Mouse (Mus musculus) CH12.LX (cell line): ENCODE results near the gene Gsdme. TPM values are rescaled to one million over a fixed set of nuclear protein-coding genes. Genes with fewer than 3 reads are reported as not detected.

Experiments
- DNase-seq: peaks from one replicate; pipeline ENCODE4 v3.0.0-alpha.2; 2013; ENCODE audit errors: extremely low read depth
- H3K27ac ChIP-seq: 2 replicates; pipeline ENCODE4 v1.5.1; 2012; ENCODE audit warnings: low read depth, mild to moderate bottlenecking, control low read depth, moderate library complexity; ENCODE audit not compliant: insufficient read depth
- H3K27me3 ChIP-seq: replicated peaks from 2 replicates; pipeline ENCODE3; 2012; ENCODE audit warnings: inconsistent platforms
- H3K36me3 ChIP-seq, 2 experiments: replicated peaks in 1 of 2; 2 replicates each; pipeline versions ENCODE3 to v1.6.1; 2012; ENCODE audit warnings: inconsistent platforms in 1 of 2, low read length in 1 of 2, mild to moderate bottlenecking in 1 of 2, mixed read lengths in 1 of 2, moderate library complexity in 1 of 2; ENCODE audit not compliant: control insufficient read depth in 1 of 2, insufficient read depth in 1 of 2
- H3K4me1 ChIP-seq, 2 experiments: 2 replicates each; pipeline ENCODE4 v1.6.1; 2012; ENCODE audit warnings: inconsistent platforms in 1 of 2, moderate library complexity in 1 of 2; ENCODE audit not compliant: insufficient read depth in 2 of 2, control insufficient read depth in 1 of 2
- H3K4me2 ChIP-seq: 2 replicates; pipeline ENCODE4 v1.6.1; 2012; ENCODE audit warnings: low read depth, mild to moderate bottlenecking, control low read depth; ENCODE audit not compliant: poor library complexity, insufficient read depth, severe bottlenecking
- H3K4me3 ChIP-seq, 3 experiments: fragments of 150-350 bp in 1 of 3; sonication (generic) in 1 of 3; replicated peaks in 1 of 3; 2 replicates each; pipeline versions ENCODE3 to v1.5.1; 2011 to 2012; ENCODE audit warnings: low read depth in 2 of 3, low read length in 2 of 3, mild to moderate bottlenecking in 2 of 3, moderate library complexity in 2 of 3, control low read depth in 1 of 3, improper control_type of control experiment in 1 of 3, inconsistent platforms in 1 of 3, mixed read lengths in 1 of 3; ENCODE audit not compliant: poor library complexity in 1 of 3
- H3K79me2 ChIP-seq: replicated peaks from 2 replicates; pipeline ENCODE4 v1.6.1; 2012; ENCODE audit warnings: mild to moderate bottlenecking, moderate library complexity; ENCODE audit not compliant: control insufficient read depth, poor library complexity, insufficient read depth, severe bottlenecking; ENCODE audit errors: extremely low read depth
- H3K9ac ChIP-seq: 2 replicates; pipeline ENCODE4 v1.6.1; 2012; ENCODE audit warnings: low read depth, mild to moderate bottlenecking, control low read depth, moderate library complexity; ENCODE audit not compliant: insufficient read depth
- H3K9me3 ChIP-seq: replicated peaks from 2 replicates; pipeline ENCODE3; 2012; ENCODE audit warnings: low read length, inconsistent platforms, mixed read lengths
- BHLHE40 ChIP-seq: IDR thresholded peaks from 2 replicates; pipeline ENCODE4 v1.6.1; 2011; ENCODE audit warnings: mild to moderate bottlenecking, low read depth, low read length, improper control_type of control experiment
- CHD1 ChIP-seq: IDR thresholded peaks from 2 replicates; pipeline ENCODE4 v1.6.1; 2012; ENCODE audit warnings: low read depth, low read length, improper control_type of control experiment, inconsistent platforms
- CHD2 ChIP-seq: IDR thresholded peaks from 2 replicates; pipeline ENCODE4 v1.6.1; 2011; ENCODE audit warnings: low read length, improper control_type of control experiment
- CTCF ChIP-seq, 2 experiments: IDR thresholded peaks in 1 of 2; conservative IDR thresholded peaks in 1 of 2; 2 replicates each; pipeline ENCODE4 v1.5.1; 2011 to 2012; ENCODE audit warnings: low read depth in 2 of 2, low read length in 2 of 2, improper control_type of control experiment in 1 of 2, inconsistent platforms in 1 of 2, mild to moderate bottlenecking in 1 of 2, moderate library complexity in 1 of 2
- E2F4 ChIP-seq: IDR thresholded peaks from 2 replicates; pipeline ENCODE4 v1.6.1; 2011; ENCODE audit warnings: low read depth, low read length, improper control_type of control experiment; ENCODE audit not compliant: insufficient replicate concordance
- ELF1 ChIP-seq: IDR thresholded peaks from 2 replicates; pipeline ENCODE4 v1.6.1; 2014; ENCODE audit warnings: low read depth, mild to moderate bottlenecking, inconsistent platforms, low read length, improper control_type of control experiment
- EP300 ChIP-seq: IDR thresholded peaks from 2 replicates; pipeline ENCODE4 v1.6.1; 2011; ENCODE audit warnings: low read length, improper control_type of control experiment
- ETS1 ChIP-seq: conservative IDR thresholded peaks from 2 replicates; pipeline ENCODE4 v1.6.1; 2012; ENCODE audit warnings: low read depth, mild to moderate bottlenecking, inconsistent platforms, low read length, improper control_type of control experiment, moderate library complexity
- GABPA ChIP-seq: IDR thresholded peaks from 2 replicates; pipeline ENCODE4 v1.6.1; 2012; ENCODE audit warnings: low read depth, low read length, improper control_type of control experiment, inconsistent platforms; ENCODE audit not compliant: insufficient replicate concordance
- HCFC1 ChIP-seq: IDR thresholded peaks from 2 replicates; pipeline ENCODE4 v1.6.1; 2012; ENCODE audit warnings: low read depth, mild to moderate bottlenecking, inconsistent platforms, low read length, improper control_type of control experiment
- IRF4 ChIP-seq: IDR thresholded peaks from 2 replicates; pipeline ENCODE4 v1.6.1; 2014; ENCODE audit warnings: low read depth, mild to moderate bottlenecking, inconsistent platforms, low read length, improper control_type of control experiment
- JUN ChIP-seq: IDR thresholded peaks from 2 replicates; pipeline ENCODE4 v1.6.1; 2011; ENCODE audit warnings: low read depth, mild to moderate bottlenecking, low read length, improper control_type of control experiment, moderate library complexity; ENCODE audit not compliant: insufficient read depth
- JUND ChIP-seq: conservative IDR thresholded peaks from 2 replicates; pipeline ENCODE4 v1.6.1; 2011; ENCODE audit warnings: low read depth, low read length, improper control_type of control experiment
- KAT2A ChIP-seq: IDR thresholded peaks from 2 replicates; pipeline ENCODE4 v1.6.1; 2012; ENCODE audit warnings: low read length, improper control_type of control experiment, inconsistent platforms; ENCODE audit not compliant: insufficient replicate concordance
- MAFK ChIP-seq: IDR thresholded peaks from 2 replicates; pipeline ENCODE4 v1.6.1; 2011; ENCODE audit warnings: low read length, improper control_type of control experiment; ENCODE audit not compliant: insufficient replicate concordance
- MAX ChIP-seq: IDR thresholded peaks from 2 replicates; pipeline ENCODE4 v1.6.1; 2011; ENCODE audit warnings: low read length, improper control_type of control experiment
- MAZ ChIP-seq: IDR thresholded peaks from 2 replicates; pipeline ENCODE4 v1.6.1; 2012; ENCODE audit warnings: low read depth, mild to moderate bottlenecking, inconsistent platforms, low read length, improper control_type of control experiment, moderate library complexity
- MEF2A ChIP-seq: IDR thresholded peaks from 2 replicates; pipeline ENCODE4 v1.6.1; 2014; ENCODE audit warnings: low read depth, mild to moderate bottlenecking, inconsistent platforms, low read length, improper control_type of control experiment, borderline replicate concordance
- MXI1 ChIP-seq: IDR thresholded peaks from 2 replicates; pipeline ENCODE4 v1.6.1; 2011; ENCODE audit warnings: mild to moderate bottlenecking, low read depth, low read length, improper control_type of control experiment
- MYC ChIP-seq: IDR thresholded peaks from 2 replicates; pipeline ENCODE4 v1.6.1; 2011; ENCODE audit warnings: low read depth, mild to moderate bottlenecking, improper control_type of control experiment, low read length
- NELFE ChIP-seq: IDR thresholded peaks from 2 replicates; pipeline ENCODE4 v1.6.1; 2011; ENCODE audit warnings: low read depth, low read length, improper control_type of control experiment
- NRF1 ChIP-seq: IDR thresholded peaks from 2 replicates; pipeline ENCODE4 v1.6.1; 2014; ENCODE audit warnings: low read depth, mild to moderate bottlenecking, inconsistent platforms, low read length, improper control_type of control experiment, moderate library complexity
- PAX5 ChIP-seq: IDR thresholded peaks from 2 replicates; pipeline ENCODE4 v1.6.1; 2012; ENCODE audit warnings: low read length, inconsistent platforms, mixed read lengths
- POLR2A ChIP-seq: IDR thresholded peaks from 2 replicates; pipeline ENCODE4 v1.6.1; 2011; ENCODE audit warnings: low read depth, mild to moderate bottlenecking, improper control_type of control experiment, low read length
- POLR2AphosphoS2 ChIP-seq: IDR thresholded peaks from 2 replicates; pipeline ENCODE4 v1.6.1; 2011; ENCODE audit warnings: low read depth, low read length, improper control_type of control experiment
- RAD21 ChIP-seq: IDR thresholded peaks from 2 replicates; pipeline ENCODE4 v1.6.1; 2011; ENCODE audit warnings: low read depth, mild to moderate bottlenecking, low read length, improper control_type of control experiment, moderate library complexity
- RCOR1 ChIP-seq: conservative IDR thresholded peaks from 2 replicates; pipeline ENCODE4 v1.6.1; 2012; ENCODE audit warnings: low read depth, mild to moderate bottlenecking, inconsistent platforms, low read length, improper control_type of control experiment
- SIN3A ChIP-seq: IDR thresholded peaks from 2 replicates; pipeline ENCODE4 v1.6.1; 2012; ENCODE audit warnings: low read length, improper control_type of control experiment, inconsistent platforms
- SMC3 ChIP-seq: IDR thresholded peaks from 2 replicates; pipeline ENCODE4 v1.6.1; 2011; ENCODE audit warnings: low read depth, low read length, improper control_type of control experiment
- TBP ChIP-seq: conservative IDR thresholded peaks from 2 replicates; pipeline ENCODE4 v1.6.1; 2011; ENCODE audit warnings: low read depth, low read length, improper control_type of control experiment
- TCF12 ChIP-seq: IDR thresholded peaks from 2 replicates; pipeline ENCODE4 v1.6.1; 2014; ENCODE audit warnings: low read depth, mild to moderate bottlenecking, inconsistent platforms, low read length, improper control_type of control experiment
- UBTF ChIP-seq: IDR thresholded peaks from 2 replicates; pipeline ENCODE4 v1.6.1; 2012; ENCODE audit warnings: low read depth, mild to moderate bottlenecking, inconsistent platforms, low read length, improper control_type of control experiment, moderate library complexity
- USF1 ChIP-seq: IDR thresholded peaks from 2 replicates; pipeline ENCODE4 v1.6.1; 2014; ENCODE audit warnings: low read depth, mild to moderate bottlenecking, inconsistent platforms, low read length, improper control_type of control experiment
- USF2 ChIP-seq: conservative IDR thresholded peaks from 2 replicates; pipeline ENCODE4 v1.6.1; 2011; ENCODE audit warnings: low read depth, low read length, improper control_type of control experiment
- ZC3H11A ChIP-seq: IDR thresholded peaks from 2 replicates; pipeline ENCODE4 v1.6.1; 2012; ENCODE audit warnings: low read depth, mild to moderate bottlenecking, inconsistent platforms, low read length, improper control_type of control experiment
- ZKSCAN1 ChIP-seq: IDR thresholded peaks from 2 replicates; pipeline ENCODE4 v1.6.1; 2012; ENCODE audit warnings: low read depth, inconsistent platforms, low read length, improper control_type of control experiment, borderline replicate concordance
- ZMIZ1 ChIP-seq: IDR thresholded peaks from 2 replicates; pipeline ENCODE4 v1.6.1; 2012; ENCODE audit warnings: low read depth, mild to moderate bottlenecking, inconsistent platforms, low read length, improper control_type of control experiment
- ZNF384 ChIP-seq: IDR thresholded peaks from 2 replicates; pipeline ENCODE4 v1.6.1; 2012; ENCODE audit warnings: low read depth, low read length, improper control_type of control experiment, inconsistent platforms
- dilution Hi-C: fragments of 300-500 bp; cut with MboI; formaldehyde crosslinking; loops from 2 replicates; pipeline ENCODE4 v1.14.3; 2020; ENCODE audit warnings: low sequenced_read_pairs; ENCODE audit not compliant: extremely low pct_unique_long_range_greater_than_20kb, extremely low pct_ligation_motif_present
- in situ Hi-C: fragments of 300-500 bp; cut with MboI; formaldehyde crosslinking; loops from 3 replicates; pipeline ENCODE4 v1.14.3; 2019; ENCODE audit warnings: low sequenced_read_pairs, low pct_ligation_motif_present, low pct_unique_long_range_greater_than_20kb, mixed read lengths
- polyA plus RNA-seq: library from polyadenylated mRNA; unstranded; fragments of >175 nt; gene quantifications from 2 replicates; pipeline ENCODE4 v1.2.1, GENCODE M21; 2012; ENCODE audit warnings: low read depth; ENCODE audit not compliant: insufficient read length
- total RNA-seq, 2 experiments: library from RNA; depleted of rRNA; stranded (reverse); fragments of 300-350 nt in 1 of 2; fragments of >200 nt in 1 of 2; gene quantifications; 2 replicates each; pipeline ENCODE4 v1.2.3; 2012 to 2014

Gsdme gene
- total and polyA plus RNA-seq, 3 experiments, result 0.38 to 1.8 TPM; not detected in 1

- Histone ChIP-seq H3K27ac (no peak overlapping the region), H3K9me3 (peaks cover 2% of the 10 kb centered on the region), H3K36me3 (peaks cover 0 to 7% of the 10 kb centered on the region in 2 experiments), H3K27me3 (no peaks in the 10 kb centered on the region), H3K4me1 (peaks cover 7 to 49% of the 10 kb centered on the region in 2 experiments; a peak in 3 of 4 replicates), H3K9ac (no peak overlapping the region), H3K4me3 (no peak overlapping the region), H3K4me2 (no peak overlapping the region), H3K79me2 (0 out of 2 replicates have a peak, but pooled peaks cover 2% of the 10 kb centered on the region)
- peak; percentile 87 for DNase-seq
- no peak for TF ChIP-seq POLR2AphosphoS2
- TF ChIP-seq USF2, result no peak
- TF ChIP-seq MAX, result peak; percentile 49; the same call in 1 of the 2 replicates
- no peak for TF ChIP-seq CHD2
- 0 out of 2 replicates have a peak, but pooled peaks have one; percentile 24 for TF ChIP-seq MAZ
- peak; percentile 59; the same call in 1 of the 2 replicates for TF ChIP-seq E2F4
- no peak for TF ChIP-seq NRF1
- no peak for TF ChIP-seq TBP
- peak; percentile 63 for TF ChIP-seq HCFC1
- TF ChIP-seq MYC, result peak; percentile 64; the same call in 1 of the 2 replicates
- 0 out of 2 replicates have a peak, but pooled peaks have one; percentile 5 for TF ChIP-seq JUN
- peak; percentile 85; the same call in 1 of the 2 replicates for TF ChIP-seq NELFE
- no peak for TF ChIP-seq ZKSCAN1
- TF ChIP-seq BHLHE40, result 0 out of 2 replicates have a peak, but pooled peaks have one; percentile 11
- TF ChIP-seq JUND, result peak; percentile 42; the same call in 1 of the 2 replicates
- no peak for TF ChIP-seq RCOR1
- no peak for TF ChIP-seq MXI1
- TF ChIP-seq MEF2A, result peak; percentile 74
- TF ChIP-seq EP300, result no peak
- TF ChIP-seq ZMIZ1, result no peak
- TF ChIP-seq IRF4, result peak; percentile 66
- peak; percentile 57; the same call in 1 of the 2 replicates for TF ChIP-seq TCF12
- TF ChIP-seq KAT2A, result no peak
- peak; percentile 93 for TF ChIP-seq SMC3
- TF ChIP-seq ZNF384, result peak; percentile 29; the same call in 1 of the 2 replicates
- 0 out of 2 replicates have a peak, but pooled peaks have one; percentile 34 for TF ChIP-seq CHD1
- peak; percentile 42; the same call in 1 of the 2 replicates for TF ChIP-seq ELF1
- TF ChIP-seq MAFK, result no peak
- TF ChIP-seq SIN3A, result peak; percentile 25; the same call in 1 of the 2 replicates
- peak; percentile 93 for TF ChIP-seq RAD21
- TF ChIP-seq ZC3H11A, result peak; percentile 63
- no peak for TF ChIP-seq POLR2A
- TF ChIP-seq CTCF (conservative IDR thresholded peaks at IDR 0.05 in 1 of 2, IDR thresholded peaks at IDR 0.05 in 1 of 2; ENCODE audit: low read depth in 2 of 2, low read length in 2 of 2), result peak; percentile 97 to 100
- TF ChIP-seq USF1, result no peak
- TF ChIP-seq PAX5, result no peak
- TF ChIP-seq UBTF, result no peak
- TF ChIP-seq GABPA, result no peak
- no peak for TF ChIP-seq ETS1
- dilution Hi-C loops, result no loop called here
- in situ Hi-C loops, result loop anchor here (25.0 kb wide), 2 partner anchors 182 to 357 kb away; partner anchors contain the start of gene Mpp6
These were observed 30.5 kb upstream of the Gsdme start for GRCm38 (mm10) chr6:50294128-50294527.
